Mouse (Mus musculus) hindbrain, embryonic 16.5 days (tissue): ENCODE results near the gene Rufy4. TPM values are rescaled to one million over a fixed set of nuclear protein-coding genes. Genes with fewer than 3 reads are reported as not detected.

ENCODE experiments used
- ATAC-seq: fragments of 200-750 bp; cut with Nextera tagmentation; 2 replicates; pipeline ENCODE4 v1.8.0; 2017; ENCODE audit warnings: moderate TSS enrichment, moderate library complexity
- H3K27ac ChIP-seq: fragments of 300-500 bp; sonication (generic); 2 replicates; pipeline ENCODE4 v1.5.1; 2014; ENCODE audit warnings: low read depth, mild to moderate bottlenecking, control low read depth, low read length, moderate library complexity
- H3K27me3 ChIP-seq: fragments of 300-500 bp; sonication (generic); replicated peaks from 2 replicates; pipeline ENCODE4 v1.6.1; 2014; ENCODE audit warnings: low read length; ENCODE audit not compliant: control insufficient read depth, insufficient read depth
- H3K36me3 ChIP-seq: fragments of 300-500 bp; sonication (generic); 2 replicates; pipeline ENCODE4 v1.6.1; 2014; ENCODE audit warnings: mild to moderate bottlenecking, low read length, moderate library complexity, mixed read lengths; ENCODE audit not compliant: control insufficient read depth, insufficient read depth
- H3K4me1 ChIP-seq: fragments of 300-500 bp; sonication (generic); 2 replicates; pipeline ENCODE4 v1.6.1; 2014; ENCODE audit warnings: low read depth, low read length; ENCODE audit not compliant: control insufficient read depth, insufficient read depth
- H3K4me2 ChIP-seq: fragments of 300-500 bp; sonication (generic); 2 replicates; pipeline ENCODE4 v1.6.1; 2014; ENCODE audit warnings: mild to moderate bottlenecking, low read length, control low read depth, moderate library complexity
- H3K4me3 ChIP-seq: fragments of 300-500 bp; sonication (generic); 2 replicates; pipeline ENCODE4 v1.5.1; 2014; ENCODE audit warnings: mild to moderate bottlenecking, low read length, control low read depth, moderate library complexity
- H3K9ac ChIP-seq: fragments of 300-500 bp; sonication (generic); 2 replicates; pipeline ENCODE4 v1.6.1; 2014; ENCODE audit warnings: low read depth, mild to moderate bottlenecking, control low read depth, low read length, moderate library complexity
- H3K9me3 ChIP-seq: fragments of 300-500 bp; sonication (generic); 2 replicates; pipeline ENCODE4 v1.6.1; 2014; ENCODE audit warnings: mild to moderate bottlenecking, low read length, moderate library complexity; ENCODE audit not compliant: control insufficient read depth
- WGBS: fragments of 180-500 bp; shearing (Covaris S2); extraction: QIAGEN DNeasy Blood & Tissue Kit; methylation state at CpG from one replicate; pipeline ENCODE4 v1.1.7; 2014; 5-methylcytosine and 5-hydroxymethylcytosine counted together
- polyA plus RNA-seq: library from polyadenylated mRNA; unstranded; fragments of >200 nt; fragmentation: Nextera tagmentation; extraction: Ambion mirVana; gene quantifications from 2 replicates; pipeline ENCODE4 v1.2.1, GENCODE M21; 2015

The Rufy4 gene
- polyA plus RNA-seq, 1 experiment from 2014 or later, result 0.14 TPM

DNA sequence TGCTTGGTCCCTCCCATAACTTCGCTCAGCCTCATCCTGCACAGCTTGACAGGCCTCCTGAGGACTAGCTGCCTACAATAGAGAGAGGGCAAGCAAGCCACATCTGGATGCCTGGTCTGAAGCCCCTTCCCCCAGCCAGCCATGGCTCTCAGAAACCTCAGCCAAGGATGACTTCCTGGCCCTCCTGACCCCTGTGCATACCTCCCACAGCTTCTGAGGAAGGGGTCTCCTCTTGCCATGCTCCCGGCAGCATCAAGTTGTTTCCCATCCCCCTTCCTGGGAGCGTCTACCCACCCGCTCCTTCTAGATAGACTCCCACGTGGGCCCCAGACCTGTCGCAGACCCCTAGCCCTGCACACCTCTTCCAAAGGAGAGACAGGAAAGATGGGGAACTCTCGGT lies 35.0 kb upstream of the Rufy4 start:
- no peak for ATAC-seq
- Histone ChIP-seq H3K36me3 (no peaks in the 10 kb centered on the region), H3K27ac (no peak overlapping the region), H3K27me3 (no peaks in the 10 kb centered on the region), H3K4me3 (peak overlapping the region; percentile 9), H3K4me2 (0 out of 2 replicates have a peak overlapping the region, but pooled peaks have one; percentile 13), H3K4me1 (peaks cover 13% of the 10 kb centered on the region), H3K9ac (no peak overlapping the region), H3K9me3 (no peaks in the 10 kb centered on the region)
- 63% methylated on average over 7 of the region's 7 CpGs for whole genome bisulfite sequencing

DNA sequence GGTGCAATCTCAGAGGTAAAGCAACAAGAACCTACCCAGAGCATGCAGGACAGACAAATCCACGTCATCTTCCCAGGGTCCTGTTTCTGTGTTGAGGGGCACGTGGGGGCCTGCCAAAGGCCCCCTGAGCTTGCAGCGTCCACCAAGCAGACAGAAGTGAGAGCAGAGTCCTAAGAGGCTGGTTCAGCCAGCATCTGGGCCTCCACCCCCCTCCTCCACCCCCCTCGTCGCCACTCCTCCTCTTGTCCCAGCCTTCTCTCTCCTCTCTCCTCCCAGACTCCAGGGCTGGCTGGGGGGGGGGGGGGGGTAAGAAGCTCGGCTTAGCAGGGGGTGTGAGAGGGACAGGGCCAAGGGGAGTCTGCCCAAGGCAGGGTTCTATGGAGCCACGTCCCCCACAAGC lies 34.2 kb upstream of the Rufy4 start:
- WGBS, result 27% methylated on average over 7 of the region's 7 CpGs
- Histone ChIP-seq H3K4me1 (peaks cover 13% of the 10 kb centered on the region), H3K27me3 (no peaks in the 10 kb centered on the region), H3K4me3 (no peak overlapping the region), H3K27ac (peak overlapping the region; percentile 50), H3K4me2 (no peak overlapping the region), H3K36me3 (no peaks in the 10 kb centered on the region), H3K9me3 (no peaks in the 10 kb centered on the region), H3K9ac (no peak overlapping the region)
- no peak for ATAC-seq

DNA sequence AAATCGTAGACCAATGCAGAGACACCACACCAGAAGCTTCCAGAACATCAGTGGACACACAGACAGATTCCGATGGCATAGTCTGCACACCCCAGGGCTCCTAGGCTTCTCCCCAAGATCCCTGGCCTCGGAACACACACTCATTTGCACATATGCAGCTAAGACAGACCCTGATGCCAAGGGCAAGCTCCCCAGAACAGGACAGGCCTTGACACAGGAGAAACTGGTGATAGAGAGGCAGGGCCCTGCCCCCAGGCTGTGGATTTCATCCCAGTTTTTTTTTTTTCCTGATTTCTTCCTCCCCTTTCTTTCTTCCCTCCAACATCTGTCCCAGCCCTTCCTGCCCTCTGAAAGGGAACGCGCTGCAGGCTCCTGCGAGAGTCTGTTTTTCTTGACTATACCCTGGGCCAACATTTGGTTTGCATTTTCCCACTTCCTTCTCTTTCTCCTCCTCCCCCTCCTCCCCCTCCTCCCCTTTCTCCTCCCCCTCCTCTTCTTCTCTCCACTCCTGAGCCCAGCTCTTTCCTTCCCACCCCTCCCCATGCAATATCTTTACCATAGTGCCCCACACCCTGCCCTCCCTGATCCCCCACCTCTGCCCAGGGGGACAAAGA lies 33.6 kb upstream of the Rufy4 start:
- WGBS, result 35% methylated on average over 6 of the region's 6 CpGs
- Histone ChIP-seq H3K4me1 (peaks cover 13% of the 10 kb centered on the region), H3K36me3 (no peaks in the 10 kb centered on the region), H3K9me3 (no peaks in the 10 kb centered on the region), H3K9ac (no peak overlapping the region), H3K4me2 (no peak overlapping the region), H3K27ac (peak overlapping the region; percentile 50), H3K4me3 (no peak overlapping the region), H3K27me3 (no peaks in the 10 kb centered on the region)
- ATAC-seq, result no peak

DNA sequence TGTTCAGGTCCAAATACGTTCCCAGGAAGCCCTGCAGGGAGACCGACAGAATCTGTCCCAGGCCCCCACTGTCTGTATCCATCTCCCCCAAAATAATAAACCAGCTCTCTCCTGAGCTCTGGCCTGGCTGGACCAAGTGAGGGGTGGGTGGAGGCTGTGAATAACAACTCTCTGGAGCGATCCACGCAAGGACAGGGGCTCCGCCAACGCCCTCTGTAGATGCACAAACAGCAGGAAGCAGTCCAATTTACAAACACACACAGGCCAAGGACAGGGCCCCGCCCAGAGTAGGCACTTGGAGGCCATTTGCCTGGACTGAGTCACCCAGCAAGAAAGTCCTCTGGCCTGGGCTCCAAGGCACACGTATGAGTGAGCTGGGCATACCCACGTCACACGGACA lies 33.1 kb upstream of the Rufy4 start:
- no peak for ATAC-seq
- Histone ChIP-seq H3K4me2 (no peak overlapping the region), H3K27me3 (no peaks in the 10 kb centered on the region), H3K4me1 (peaks cover 13% of the 10 kb centered on the region), H3K9me3 (no peaks in the 10 kb centered on the region), H3K27ac (peak overlapping the region; percentile 29; the same call in 1 of the 2 replicates), H3K4me3 (no peak overlapping the region), H3K36me3 (no peaks in the 10 kb centered on the region), H3K9ac (no peak overlapping the region)
- WGBS, result 60% methylated on average over 10 of the region's 10 CpGs

DNA sequence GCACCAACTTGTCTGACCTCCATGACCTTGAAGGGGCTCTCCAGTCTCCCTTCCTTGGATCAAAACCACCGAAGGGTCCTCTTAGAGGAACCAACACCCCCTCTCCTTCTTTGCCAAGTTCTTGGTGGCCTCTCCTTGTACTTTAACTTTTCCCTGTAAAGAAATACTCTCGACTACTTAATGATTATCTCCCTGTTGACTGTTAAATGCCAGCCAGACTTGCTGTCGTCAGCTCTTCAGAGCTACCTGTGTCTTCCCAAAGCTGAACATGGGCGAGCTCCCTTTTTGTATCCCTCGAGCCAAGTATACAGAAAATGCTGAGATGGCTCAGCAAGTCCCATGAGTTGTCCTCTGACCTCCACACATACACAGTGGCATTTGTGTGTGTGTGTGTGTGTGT lies 31.9 kb upstream of the Rufy4 start:
- Histone ChIP-seq H3K9ac (no peak overlapping the region), H3K4me2 (no peak overlapping the region), H3K4me3 (no peak overlapping the region), H3K36me3 (no peaks in the 10 kb centered on the region), H3K4me1 (peaks cover 21% of the 10 kb centered on the region), H3K27ac (no peak overlapping the region), H3K27me3 (no peaks in the 10 kb centered on the region), H3K9me3 (no peaks in the 10 kb centered on the region)
- ATAC-seq, result no peak
- WGBS, result 84% methylated on average over 5 of the region's 5 CpGs

DNA sequence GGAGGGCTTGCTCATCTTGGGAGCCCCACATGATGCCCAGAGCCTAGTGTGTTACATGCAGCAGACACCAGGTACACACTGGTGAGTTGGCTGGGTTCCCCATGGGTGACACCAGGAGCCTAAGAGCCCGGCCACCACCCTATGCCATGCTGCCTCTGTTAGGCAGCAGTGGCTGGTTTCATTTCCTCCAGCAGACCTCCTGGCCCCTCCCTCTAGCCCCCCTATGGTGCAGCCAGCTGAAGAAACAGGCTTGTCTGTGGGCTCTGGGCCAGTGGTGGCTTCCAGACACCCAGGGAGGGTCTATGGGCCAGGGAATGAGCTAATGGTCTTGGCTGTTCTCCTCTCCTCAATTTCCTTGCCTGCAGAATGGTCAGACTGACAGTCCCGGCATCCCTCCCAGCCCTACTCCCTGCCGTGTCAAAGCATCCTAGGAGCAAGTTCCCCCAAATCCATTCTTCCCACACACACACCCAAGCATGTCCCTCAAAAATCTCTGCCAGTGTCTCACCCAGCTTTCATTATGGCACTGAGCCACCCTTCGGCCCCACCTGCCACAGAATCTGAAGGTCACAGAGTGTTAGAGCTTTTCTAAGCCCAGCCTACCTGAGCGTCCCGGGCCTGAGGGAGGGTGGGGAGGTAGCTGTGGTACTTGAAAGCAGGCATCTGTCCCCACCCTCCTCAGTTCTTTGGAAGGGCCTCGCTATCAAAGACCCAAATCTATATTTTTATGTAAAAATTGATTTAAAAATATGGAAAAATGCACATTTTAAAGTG lies 30.7 kb upstream of the Rufy4 start:
- Histone ChIP-seq H3K36me3 (no peaks in the 10 kb centered on the region), H3K27me3 (no peaks in the 10 kb centered on the region), H3K9ac (no peak overlapping the region; the same call in 1 of the 2 replicates), H3K4me2 (no peak overlapping the region), H3K27ac (no peak overlapping the region), H3K4me1 (peaks cover 27% of the 10 kb centered on the region), H3K9me3 (no peaks in the 10 kb centered on the region), H3K4me3 (no peak overlapping the region)
- 57% methylated on average over 7 of the region's 7 CpGs for WGBS
- peak; percentile 53 for ATAC-seq

DNA sequence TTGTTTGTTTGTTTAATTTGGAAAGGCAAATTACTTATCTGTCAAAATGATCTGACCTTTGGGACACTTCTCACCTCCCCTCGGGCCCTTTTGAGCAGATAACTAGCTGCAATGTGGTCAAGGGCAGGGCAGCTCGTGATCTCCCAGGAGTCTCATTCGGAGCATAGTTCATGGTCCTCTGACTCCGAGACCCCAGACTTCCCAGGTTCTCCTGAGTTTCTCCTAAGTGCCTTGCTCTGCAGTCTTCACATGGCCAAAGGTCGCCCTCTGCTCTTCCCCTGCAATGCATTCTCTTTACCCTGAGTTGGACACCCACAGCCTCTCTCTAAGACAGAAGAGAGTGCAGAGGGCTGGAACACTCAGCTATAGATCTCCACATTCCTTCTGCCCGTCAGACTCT lies 30.0 kb upstream of the Rufy4 start:
- ATAC-seq, result no peak
- Histone ChIP-seq H3K4me2 (no peak overlapping the region), H3K4me1 (peaks cover 27% of the 10 kb centered on the region)

DNA sequence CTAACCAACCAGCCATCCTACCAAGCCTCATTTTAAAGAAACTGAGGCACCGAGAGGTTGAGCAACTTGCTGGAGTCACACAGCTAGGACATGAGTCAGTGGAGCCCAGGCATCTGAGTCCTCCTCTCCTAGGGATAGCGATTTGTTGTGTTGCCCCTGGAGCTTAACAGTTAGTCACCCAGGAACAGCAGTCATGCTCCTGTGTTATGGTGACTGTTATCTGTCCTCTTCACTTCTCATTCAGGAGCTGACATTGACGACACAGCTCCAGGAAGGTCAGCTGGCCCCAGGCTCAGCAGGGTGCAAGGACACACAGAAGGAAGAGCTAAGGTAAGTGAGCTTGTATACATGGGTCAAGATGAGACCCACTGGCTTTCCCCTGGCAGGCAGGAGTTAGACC lies 29.6 kb upstream of the Rufy4 start:
- Histone ChIP-seq H3K9me3 (no peaks in the 10 kb centered on the region), H3K27me3 (no peaks in the 10 kb centered on the region)

More for the DNA sequence above, 30.0 kb upstream of the Rufy4 start:
- Histone ChIP-seq H3K4me3 (no peak overlapping the region), H3K27me3 (no peaks in the 10 kb centered on the region), H3K9me3 (no peaks in the 10 kb centered on the region), H3K36me3 (no peaks in the 10 kb centered on the region), H3K27ac (no peak overlapping the region), H3K9ac (no peak overlapping the region)
- WGBS, result 59% methylated on average over 6 of the region's 6 CpGs

More for the DNA sequence above, 29.6 kb upstream of the Rufy4 start:
- Histone ChIP-seq H3K27ac (no peak overlapping the region), H3K9ac (no peak overlapping the region), H3K36me3 (no peaks in the 10 kb centered on the region), H3K4me2 (no peak overlapping the region), H3K4me3 (no peak overlapping the region), H3K4me1 (peaks cover 27% of the 10 kb centered on the region)
- ATAC-seq, result no peak
- 60% methylated on average over 3 of the region's 3 CpGs for WGBS
